Mouse (Mus musculus) thymus, adult 18-20 months (tissue): Measurements from ENCODE around the gene Prss54.
"Not testable (repeated sequence)": the region's sequence is repeated elsewhere in the genome, so short reads cannot be mapped to it uniquely, and the experiment has no call there.

Source experiments
- DNase-seq, 2 experiments: peaks; one replicate each; pipeline ENCODE4 v3.0.0; 2022; ENCODE audit warnings: mixed read lengths in 2 of 2

Prss54 gene

DNA sequence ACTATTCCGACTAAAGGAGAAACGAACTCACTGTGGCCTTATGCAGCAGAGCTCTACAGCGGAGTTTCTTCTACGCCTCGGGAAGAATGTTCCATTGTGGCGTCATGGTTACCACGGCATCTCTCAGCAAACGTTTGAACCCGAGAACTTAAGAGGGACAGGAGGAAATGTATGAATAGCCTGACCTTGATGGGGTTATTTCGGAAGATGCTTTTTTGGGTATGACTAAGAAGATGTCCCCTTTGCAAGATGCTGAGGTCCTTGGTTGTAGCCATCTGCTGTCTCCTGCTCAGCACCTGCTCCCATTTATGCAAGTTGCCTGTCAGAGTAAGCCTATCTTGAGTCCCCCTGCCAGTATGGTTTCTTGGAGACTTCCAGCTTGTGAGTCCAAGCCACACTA, at the start of gene Prss54:
Gene Prss54 (minus strand): TSS at position 101 of the 400 bp plus-strand sequence.
- no peak for DNase-seq

DNA sequence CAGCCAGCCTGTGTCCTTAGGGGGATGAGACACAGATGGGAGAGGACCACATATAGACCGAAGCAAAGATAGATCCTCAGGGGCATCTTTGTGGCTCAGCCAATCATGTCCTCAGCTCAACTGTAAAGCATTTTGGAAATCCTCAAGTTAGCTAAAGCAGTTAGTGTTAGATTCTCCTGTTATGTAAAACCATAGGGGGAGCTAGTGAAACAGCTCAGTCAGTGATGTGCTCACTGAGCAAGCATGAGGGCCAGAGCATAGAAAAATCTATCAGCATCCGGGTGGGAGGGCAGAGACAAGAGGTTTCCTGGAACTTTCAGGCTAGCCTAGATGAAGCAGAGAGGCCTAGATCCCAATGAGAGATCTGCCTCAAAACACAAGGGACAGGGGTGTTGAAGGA, 48.7 kb upstream of the Prss54 start:
- no peak for DNase-seq

- DNase-seq: no peak
Measured at GRCm38 (mm10) chr8:95620046-95620445, 43.9 kb upstream of the Prss54 start.

DNA sequence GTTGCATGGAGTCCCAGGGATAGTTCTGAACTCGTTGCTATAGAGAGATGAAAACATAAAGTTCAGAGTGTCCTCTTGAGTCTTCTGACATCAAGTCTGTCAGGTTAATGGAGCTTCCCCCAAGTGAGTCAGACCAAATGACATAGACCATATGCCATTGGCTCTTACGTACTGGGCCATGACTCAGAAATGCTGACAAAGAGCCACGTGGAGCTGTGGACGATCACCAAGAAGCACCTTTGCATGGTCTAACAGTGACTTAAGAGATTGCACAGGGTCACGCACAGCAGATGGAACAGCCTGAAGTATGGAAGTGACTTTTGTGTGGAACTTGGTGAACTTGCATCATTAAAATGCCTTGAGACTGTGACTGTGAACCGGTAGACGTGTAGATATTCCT, 40.2 kb upstream of the Prss54 start:
- no peak for DNase-seq

GRCm38 (mm10) chr8:95611769-95612168, 35.6 kb upstream of the Prss54 start:
- DNase-seq: no peak

- no peak for DNase-seq
Measured at GRCm38 (mm10) chr8:95610749-95611148, 34.6 kb upstream of the Prss54 start.

DNA sequence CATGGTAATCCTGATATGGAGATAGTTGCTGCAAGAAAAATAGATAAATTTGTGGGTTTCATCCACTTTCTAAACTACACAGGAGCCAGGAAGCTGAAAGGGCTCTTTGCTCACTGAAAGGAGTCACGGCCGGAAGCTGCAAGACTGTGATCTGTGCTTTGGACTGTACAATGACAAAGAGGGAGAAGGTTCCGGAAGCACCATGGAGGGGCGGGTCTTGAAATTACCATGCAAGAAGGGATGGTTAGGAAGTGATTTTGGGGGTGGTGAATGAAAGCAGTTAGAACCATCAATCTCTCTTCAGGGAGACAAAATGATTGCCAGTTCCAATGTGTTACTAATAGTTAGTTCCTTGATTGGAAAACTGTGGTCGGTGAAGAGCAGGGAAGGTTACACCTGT, 33.3 kb upstream of the Prss54 start:
- DNase-seq: no peak

DNA sequence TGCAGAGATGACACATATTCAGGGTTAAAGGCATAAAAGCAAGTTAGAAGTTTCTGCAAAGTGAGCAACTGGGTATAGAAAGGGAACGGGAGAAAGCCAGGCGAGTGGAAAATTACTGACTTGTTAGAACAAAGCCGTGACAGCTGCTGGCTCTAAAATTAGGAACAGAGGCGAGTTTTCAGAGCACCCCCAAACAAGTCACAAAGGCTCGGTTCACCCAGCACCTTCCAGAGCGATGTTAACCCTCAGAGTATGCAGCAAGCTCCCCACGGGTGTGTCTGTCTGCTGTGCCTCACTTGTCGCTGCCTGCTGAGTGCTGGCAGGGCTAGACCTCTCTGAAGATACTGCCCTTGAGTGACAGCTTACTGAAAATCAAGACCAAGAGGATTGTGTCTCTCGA, 31.1 kb upstream of the Prss54 start:
- no peak for DNase-seq

DNA sequence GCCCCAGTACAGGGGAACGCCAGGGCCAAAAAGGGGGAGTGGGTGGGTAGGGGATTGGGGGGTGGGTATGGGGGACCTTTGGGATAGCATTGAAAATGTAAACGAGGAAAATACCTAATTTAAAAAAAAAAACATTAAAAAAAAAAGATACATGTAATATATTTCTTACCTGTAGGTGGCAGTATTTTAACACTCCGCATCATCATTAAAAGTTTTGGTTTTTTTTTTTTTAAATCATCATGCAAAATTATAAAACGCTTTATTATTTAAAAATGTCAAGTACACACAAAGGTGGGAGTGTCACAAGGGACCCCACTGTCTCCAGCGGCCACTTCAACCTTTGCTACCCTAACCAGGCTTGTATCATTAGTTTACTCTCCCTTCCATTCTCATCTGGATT, 30.4 kb upstream of the Prss54 start:
- DNase-seq: not testable (repeated sequence)

GRCm38 (mm10) chr8:95602168-95602567, 26.0 kb upstream of the Prss54 start:
- no peak for DNase-seq

DNA sequence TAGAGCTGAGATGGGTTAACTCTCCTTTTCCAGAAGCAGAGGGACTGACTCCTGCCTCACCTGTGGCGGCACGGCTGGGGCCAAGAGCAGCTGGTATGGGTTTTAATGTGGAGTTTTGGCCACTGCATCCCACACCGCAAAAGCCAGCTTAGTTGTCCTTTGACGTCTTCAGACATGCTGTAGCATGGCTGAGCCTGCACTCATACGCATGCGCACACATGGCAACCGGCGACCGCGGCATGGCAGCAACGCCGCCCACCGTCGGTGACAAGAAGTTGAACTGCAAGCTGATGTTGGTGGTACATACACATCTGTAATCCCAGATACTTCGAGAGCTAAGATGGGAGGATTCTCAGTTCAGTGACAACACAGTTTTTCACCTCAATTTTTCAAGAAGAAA, 25.2 kb upstream of the Prss54 start:
- no peak for DNase-seq

DNA sequence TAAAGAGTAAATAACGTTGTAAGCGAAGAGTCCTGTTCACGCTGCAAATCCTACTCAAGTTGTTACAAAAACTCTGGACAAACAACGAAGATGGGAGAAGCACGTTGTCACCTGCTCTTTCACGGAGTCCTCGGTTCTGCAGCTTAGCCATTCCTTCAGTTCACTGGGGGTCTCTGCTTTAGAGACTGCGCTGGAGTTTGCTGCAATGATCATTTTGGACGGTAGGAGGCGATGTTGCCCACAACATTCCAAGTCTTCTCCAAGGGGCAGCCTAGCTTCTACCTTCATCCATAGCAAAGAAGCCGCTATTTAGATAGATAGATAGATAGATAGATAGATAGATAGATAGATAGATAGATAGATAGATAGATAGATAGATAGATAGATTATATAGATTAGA, 23.7 kb upstream of the Prss54 start:
- DNase-seq: no peak

DNA sequence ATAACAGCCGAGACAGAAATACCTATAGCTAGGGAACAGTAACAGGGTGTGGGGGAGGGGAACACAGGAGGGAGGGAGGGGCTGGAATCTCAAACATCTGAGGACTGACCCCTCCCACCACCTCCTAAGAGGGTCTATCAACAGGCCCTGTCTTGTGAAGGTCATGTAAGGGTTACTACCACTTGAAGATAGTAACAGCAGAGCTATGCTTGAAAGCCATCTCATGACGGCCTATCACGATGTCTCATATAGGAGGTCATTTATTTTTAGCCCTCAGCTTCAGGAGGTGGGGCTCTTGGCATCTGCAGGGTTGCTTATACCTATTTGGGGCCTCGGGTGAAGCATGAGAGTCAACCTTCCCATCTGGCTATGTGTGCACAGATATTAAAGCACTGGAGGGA, 20.7 kb upstream of the Prss54 start:
- DNase-seq: no peak

DNA sequence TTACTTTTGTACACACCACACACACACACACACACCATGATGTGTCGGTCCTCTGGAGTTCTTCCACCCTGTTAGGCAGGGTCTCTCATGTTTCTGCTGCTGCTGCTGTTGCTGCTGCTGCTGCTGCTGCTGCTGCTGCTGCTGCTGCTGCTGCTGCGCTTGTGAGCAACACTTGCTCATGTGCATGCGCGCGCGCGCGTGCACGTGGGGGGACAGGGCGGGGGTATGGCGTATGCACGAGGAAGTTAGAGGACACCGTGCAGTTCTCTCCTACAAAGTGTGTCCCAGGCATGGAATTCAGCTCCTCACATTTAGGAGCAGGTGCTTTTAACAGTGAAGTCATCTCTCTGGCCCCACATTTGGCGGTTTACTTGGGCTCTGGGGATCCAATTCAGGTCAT, 19.0 kb upstream of the Prss54 start:
- DNase-seq: no peak

DNA sequence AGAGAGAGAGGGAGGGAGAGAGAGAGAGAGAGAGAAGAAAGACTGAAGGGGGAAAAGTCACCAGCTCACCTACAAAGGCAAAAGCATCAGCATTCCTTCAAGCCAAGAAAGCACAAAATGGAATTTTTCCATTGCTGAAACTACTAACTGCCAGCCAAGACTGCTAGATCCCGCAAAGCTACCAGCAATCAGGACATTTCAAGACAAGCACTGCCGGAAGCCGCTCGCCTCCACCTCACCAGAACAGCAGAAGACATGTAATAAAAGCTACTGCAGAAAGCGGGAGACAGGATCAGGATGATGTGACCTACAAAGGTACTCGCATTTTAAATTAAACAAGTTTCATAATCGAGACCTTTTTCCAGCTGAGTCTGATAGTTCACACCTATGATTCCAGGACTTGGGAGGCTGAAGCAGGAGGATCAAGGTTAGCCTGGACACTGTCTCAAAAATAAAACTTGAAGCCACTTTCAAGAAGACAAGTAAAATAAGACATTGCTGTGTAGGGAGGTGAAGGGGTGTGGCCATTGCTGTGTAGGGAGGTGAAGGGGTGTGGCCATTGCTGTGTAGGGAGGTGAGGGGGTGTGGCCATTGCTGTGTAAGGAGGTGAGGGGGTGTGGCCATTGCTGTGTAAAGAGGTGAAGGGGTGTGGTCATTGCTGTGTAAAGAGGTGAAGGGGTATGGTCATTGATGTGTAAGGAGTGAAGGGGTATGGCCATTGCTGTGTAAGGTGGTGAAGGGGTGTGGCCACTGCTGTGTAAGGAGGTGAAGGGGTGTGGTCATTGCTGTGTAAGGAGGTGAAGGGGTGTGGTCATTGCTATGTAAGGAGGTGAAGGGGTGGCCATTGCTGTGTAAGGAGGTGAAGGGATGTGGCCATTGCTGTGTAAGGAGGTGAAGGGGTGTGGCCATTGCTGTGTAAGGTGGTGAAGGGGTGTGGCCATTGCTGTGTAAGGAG, 17.6 kb upstream of the Prss54 start:
- DNase-seq: no peak

DNA sequence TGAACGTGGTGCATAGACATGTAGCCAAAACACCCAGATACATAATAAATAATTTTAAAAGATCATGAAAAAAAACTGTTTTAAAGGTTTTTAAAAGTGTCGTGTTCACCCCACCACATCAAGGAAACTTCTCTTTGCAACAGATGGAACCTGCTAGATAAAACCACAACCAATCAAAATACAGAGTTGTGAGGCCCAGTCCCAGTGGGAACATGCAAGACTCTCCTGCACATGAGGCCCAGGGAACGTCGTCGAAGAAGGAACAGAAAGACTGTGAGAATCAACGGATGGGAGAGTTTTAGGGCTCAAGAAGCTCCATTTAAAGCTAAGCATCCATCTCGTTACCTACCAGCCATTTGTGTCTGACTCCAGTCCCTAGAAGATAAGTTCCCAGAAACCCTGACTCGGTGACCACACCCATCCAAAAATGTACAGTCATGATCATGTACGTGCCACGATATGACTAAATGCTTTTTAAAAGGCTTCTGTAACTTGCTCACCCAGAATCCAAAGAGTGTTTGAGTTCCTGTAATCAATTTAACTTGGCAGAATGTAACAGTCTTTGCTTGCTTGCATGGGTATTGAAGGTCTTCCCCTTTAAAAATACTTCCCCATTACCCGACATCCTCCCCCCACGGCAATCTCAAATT, 16.1 kb upstream of the Prss54 start:
- DNase-seq: no peak

DNA sequence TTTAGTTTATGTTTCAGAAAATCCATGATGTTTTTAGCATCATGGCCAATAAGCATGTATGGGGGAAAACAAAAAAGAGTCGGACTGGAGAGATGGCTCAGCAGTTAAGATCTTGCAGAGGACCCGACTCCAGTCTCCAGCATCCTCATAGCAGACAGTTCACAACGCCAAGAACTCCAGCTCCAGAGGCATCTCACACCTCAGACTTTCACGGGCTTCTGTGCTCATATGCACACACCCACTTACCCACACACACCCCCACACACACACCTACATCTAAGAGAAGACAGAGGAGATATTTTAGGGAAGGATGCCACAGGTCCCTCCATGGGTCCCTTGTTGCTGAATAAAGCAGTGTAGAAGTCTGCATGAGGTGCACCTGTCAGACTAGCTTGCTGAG, 14.4 kb upstream of the Prss54 start:
- DNase-seq: no peak

DNA sequence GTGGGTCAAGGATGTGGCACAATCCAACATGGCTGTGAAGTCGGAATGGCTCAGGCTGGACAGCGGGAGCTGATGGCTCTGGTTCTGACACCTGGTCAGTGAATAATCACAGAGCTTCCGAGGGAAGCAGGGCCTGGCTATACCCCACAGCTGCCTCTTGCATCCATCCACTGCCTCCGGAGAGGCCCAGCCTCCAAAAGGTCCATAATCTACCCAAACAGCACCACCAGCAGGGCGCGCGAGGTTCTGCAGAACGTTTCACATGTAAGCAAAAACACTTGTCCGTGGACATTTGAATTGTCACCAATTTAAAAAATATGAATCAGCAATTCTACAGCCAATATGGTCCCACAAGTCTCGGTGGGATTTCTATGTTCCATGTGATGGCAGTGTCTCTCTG, 13.1 kb upstream of the Prss54 start:
- DNase-seq: no peak

- DNase-seq: no peak
Measured at GRCm38 (mm10) chr8:95587339-95587738, 11.2 kb upstream of the Prss54 start.

DNA sequence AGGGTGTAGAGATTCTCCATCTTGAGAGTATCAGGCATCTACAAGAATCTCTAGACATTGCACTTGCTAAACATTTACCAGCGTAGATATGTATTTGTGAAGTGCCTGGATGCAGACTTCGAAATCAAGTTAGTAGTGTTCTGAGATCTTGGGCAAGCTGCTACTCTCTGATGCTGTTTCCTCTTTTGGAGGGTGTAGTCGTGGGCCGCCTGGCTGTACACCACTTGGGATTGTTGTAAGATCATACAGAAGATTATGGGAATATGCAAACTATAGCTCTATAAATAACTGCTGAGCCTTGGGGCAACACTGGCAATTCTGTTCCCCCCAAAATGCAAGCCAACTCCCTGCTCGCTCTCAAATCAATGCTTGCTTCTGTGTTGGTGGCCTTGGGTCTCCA, 3.0 kb downstream of the Prss54 start:
- no peak for DNase-seq

DNA sequence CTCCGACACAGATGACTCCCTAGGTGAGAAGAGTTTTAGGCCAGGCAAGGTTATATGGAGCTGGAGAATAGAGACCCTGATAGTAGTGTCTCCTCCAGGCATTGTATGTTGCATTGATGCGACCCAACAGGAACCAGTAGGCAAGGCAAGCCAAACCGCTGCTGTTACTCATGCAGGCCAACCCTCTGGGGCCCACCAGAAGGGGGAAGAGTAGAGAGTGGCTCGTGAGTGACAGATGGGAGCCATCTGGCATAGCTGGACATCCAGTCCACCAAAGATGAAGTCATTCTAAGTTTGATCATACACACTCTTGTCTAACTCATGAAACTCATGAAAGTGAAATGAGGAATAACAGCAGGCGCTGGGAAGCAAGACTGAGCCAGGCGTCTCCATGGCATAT, 9.3 kb downstream of the Prss54 start:
- DNase-seq: no peak

GRCm38 (mm10) chr8:95566217-95566616, 9.9 kb downstream of the Prss54 start:
- no peak for DNase-seq

GRCm38 (mm10) chr8:95555963-95556362, 20.2 kb downstream of the Prss54 start:
- no peak for DNase-seq

- DNase-seq: no peak
Measured at GRCm38 (mm10) chr8:95551577-95551976, 24.6 kb downstream of the Prss54 start.
